Mouse (Mus musculus): ENCODE measurements around the gene Agtrap.

DNA sequence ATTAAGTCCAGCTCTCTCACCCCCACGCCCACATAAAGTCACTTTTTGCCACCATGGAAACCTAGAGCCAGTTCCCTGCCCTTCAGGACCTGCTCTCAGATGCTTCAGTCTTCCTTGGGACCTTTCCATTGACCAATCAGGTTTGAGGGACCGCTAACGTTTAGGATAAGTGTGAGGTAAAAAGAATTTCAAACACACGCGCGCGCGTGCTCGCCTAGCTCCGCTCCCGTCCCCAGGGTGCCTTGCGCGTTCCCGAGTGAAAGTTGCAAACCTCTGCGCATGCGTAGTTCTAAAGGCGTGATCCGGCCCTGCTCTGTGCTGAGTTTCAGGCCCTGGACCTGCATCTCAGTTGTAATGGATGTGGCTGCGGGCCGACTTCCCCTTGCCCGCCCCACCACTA is 12.6 kb downstream of the Agtrap start:
- TF ChIP-seq CTCF (IDR thresholded peaks at IDR 0.05; ENCODE audit: low read depth, low read length): no peak
- TF ChIP-seq POLR2A (IDR thresholded peaks at IDR 0.05; ENCODE audit: borderline replicate concordance, low read depth, low read length): no peak
